Mouse (Mus musculus): Measurements from ENCODE around the gene Rasa4. TPM values are rescaled to one million over a fixed set of nuclear protein-coding genes. Genes with fewer than 3 reads are reported as not detected.
"Not testable (repeated sequence)": the region's sequence is repeated elsewhere in the genome, so short reads cannot be mapped to it uniquely, and the experiment has no call there.

Gene Rasa4
- polyA plus RNA-seq (2017; shearing (Covaris generic)) = 1 to 10 TPM; 1.8 to 2.2 TPM

- ATAC-seq = peak; percentile 99
Observed at GRCm38 (mm10) chr5:136083669-136084107, at the start of gene Rasa4. Rasa4 (plus strand) TSS chr5:136083916.

GRCm38 (mm10) chr5:136034868-136035267 is 48.8 kb upstream of the Rasa4 start:
- ATAC-seq = no peak

GRCm38 (mm10) chr5:136035285-136035684 is 48.4 kb upstream of the Rasa4 start:
- ATAC-seq = no peak

- no peak for ATAC-seq
Observed at GRCm38 (mm10) chr5:136036667-136037066, 47.0 kb upstream of the Rasa4 start.

- ATAC-seq = no peak
Observed at GRCm38 (mm10) chr5:136038258-136039214, 45.2 kb upstream of the Rasa4 start, which contains the start of gene Upk3b. Upk3b (plus strand) TSS chr5:136038496.

- no peak for ATAC-seq
Observed at GRCm38 (mm10) chr5:136040210-136040609, 43.5 kb upstream of the Rasa4 start.

- no peak for ATAC-seq
Observed at GRCm38 (mm10) chr5:136041260-136041659, 42.5 kb upstream of the Rasa4 start.

GRCm38 (mm10) chr5:136041666-136042065 is 42.0 kb upstream of the Rasa4 start:
- ATAC-seq = no peak

- ATAC-seq = no peak
Observed at GRCm38 (mm10) chr5:136044865-136045264, 38.9 kb upstream of the Rasa4 start.

- no peak for ATAC-seq
Observed at GRCm38 (mm10) chr5:136045408-136045807, 38.3 kb upstream of the Rasa4 start.

- no peak for ATAC-seq
Observed at GRCm38 (mm10) chr5:136045987-136046386, 37.7 kb upstream of the Rasa4 start.

GRCm38 (mm10) chr5:136048541-136048940 is 35.2 kb upstream of the Rasa4 start:
- ATAC-seq = not testable (repeated sequence)

- ATAC-seq = no peak
Observed at GRCm38 (mm10) chr5:136049926-136050325, 33.8 kb upstream of the Rasa4 start.

GRCm38 (mm10) chr5:136051231-136052085 is 32.3 kb upstream of the Rasa4 start:
- ATAC-seq = no peak

GRCm38 (mm10) chr5:136052861-136053655 is 30.7 kb upstream of the Rasa4 start:
- ATAC-seq = no peak

GRCm38 (mm10) chr5:136054301-136055077 is 29.2 kb upstream of the Rasa4 start, which contains the start of gene Upk3bl:
Upk3bl (plus strand) TSS chr5:136054492.
- ATAC-seq = no peak

- ATAC-seq = no peak
Observed at GRCm38 (mm10) chr5:136056062-136056461, 27.7 kb upstream of the Rasa4 start.

GRCm38 (mm10) chr5:136057085-136057484 is 26.6 kb upstream of the Rasa4 start:
- ATAC-seq = no peak

- no peak for ATAC-seq
Observed at GRCm38 (mm10) chr5:136061567-136061966, 22.1 kb upstream of the Rasa4 start.

GRCm38 (mm10) chr5:136063920-136064319 is 19.8 kb upstream of the Rasa4 start:
- no peak for ATAC-seq
